Mouse (Mus musculus) kidney, adult 2 months (tissue): Measurements from ENCODE around the gene Nin.

Source experiments
- CTCF ChIP-seq: fragments of 200-500 bp; conservative IDR thresholded peaks from 2 replicates; pipeline ENCODE4 v1.5.1; 2011; ENCODE audit warnings: low read depth, mild to moderate bottlenecking, control low read depth, low read length, moderate library complexity, mixed read lengths; ENCODE audit not compliant: insufficient read depth, insufficient read length
- POLR2A ChIP-seq: fragments of 200-500 bp; IDR thresholded peaks from one replicate; pipeline ENCODE4 v1.6.1; 2011; ENCODE audit warnings: low read depth, low read length, control low read depth

DNA sequence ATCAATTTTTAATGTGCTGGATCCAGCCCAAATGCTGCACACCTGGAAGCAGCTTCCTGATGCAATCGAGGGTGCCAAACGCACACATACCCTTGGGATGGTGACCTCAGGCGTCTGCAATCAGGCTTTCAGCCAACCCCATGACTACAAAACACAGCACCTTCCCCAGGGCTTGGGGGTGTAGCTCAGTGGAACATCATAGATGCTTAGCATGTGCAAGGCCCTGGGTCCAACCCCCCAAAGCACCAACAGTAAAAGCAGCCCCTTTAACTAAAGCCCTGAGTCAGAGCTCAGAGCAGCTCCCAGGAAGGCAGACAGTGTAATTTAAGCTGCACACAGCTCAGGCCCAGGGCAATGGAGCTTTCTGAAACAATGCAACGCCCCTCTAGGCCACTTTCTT lies 9.3 kb downstream of the Nin start:
- no peak for TF ChIP-seq CTCF
- TF ChIP-seq POLR2A: no peak
